Mouse (Mus musculus): Measurements from ENCODE around the gene Syt12. TPM values are rescaled to one million over a fixed set of nuclear protein-coding genes. Genes with fewer than 3 reads are reported as not detected.

The Syt12 gene
- polyA plus RNA-seq, 1 experiment from 2014 or later, result 1.3 TPM

GRCm38 (mm10) chr19:4442408-4442807 lies 34.8 kb downstream of the Syt12 start:
- Histone ChIP-seq H3K27ac (ENCODE audit: low read length) (peak overlapping the region; percentile 48), H3K9ac (replicated peaks; ENCODE audit: low read depth) (no peak overlapping the region), H3K4me3 (ENCODE audit: low read depth, low read length) (no peak overlapping the region), H3K4me1 (ENCODE audit: insufficient read depth, low read depth, low read length) (peaks cover 17% of the 10 kb centered on the region), H3K36me3 (ENCODE audit: insufficient read depth, low read length) (no peaks in the 10 kb centered on the region), H3K9me3 (ENCODE audit: low read length) (no peaks in the 10 kb centered on the region), H3K4me2 (replicated peaks; ENCODE audit: low read depth, low read length) (no peak overlapping the region), H3K27me3 (replicated peaks; ENCODE audit: insufficient read depth, low read length) (no peaks in the 10 kb centered on the region)
- TF ChIP-seq CTCF (IDR thresholded peaks at IDR 0.05) (peak; percentile 91), EP300 (IDR thresholded peaks at IDR 0.05) (no peak)
- 6% methylated on average over 3 of the region's 3 CpGs for WGBS
- peak; percentile 23; the same call in 1 of the 2 replicates for ATAC-seq
- DNase-seq (ENCODE audit: low spot score), result peak; percentile 80

GRCm38 (mm10) chr19:4441621-4442161 lies 35.6 kb downstream of the Syt12 start:
- H3K36me3 ChIP-seq (ENCODE audit: insufficient read depth, low read length), result no peaks in the 10 kb centered on the region
- H3K27me3 ChIP-seq (replicated peaks; ENCODE audit: insufficient read depth, low read length), result no peaks in the 10 kb centered on the region
- WGBS, result 26% methylated on average over 10 of the region's 10 CpGs
- H3K9me3 ChIP-seq (ENCODE audit: low read length), result no peaks in the 10 kb centered on the region
- H3K4me3 ChIP-seq (ENCODE audit: low read depth, low read length), result no peak overlapping the region
- H3K4me1 ChIP-seq (ENCODE audit: insufficient read depth, low read depth, low read length), result peaks cover 17% of the 10 kb centered on the region
- TF ChIP-seq EP300 (IDR thresholded peaks at IDR 0.05), result 0 out of 2 replicates have a peak, but pooled peaks have one; percentile 22
- no peak for TF ChIP-seq CTCF (IDR thresholded peaks at IDR 0.05)
- H3K27ac ChIP-seq (ENCODE audit: low read length), result peak overlapping the region; percentile 68
- no peak overlapping the region for H3K9ac ChIP-seq (replicated peaks; ENCODE audit: low read depth)
- peak; percentile 76 for DNase-seq (ENCODE audit: low spot score)
- peak; percentile 71 for ATAC-seq
- no peak overlapping the region for H3K4me2 ChIP-seq (replicated peaks; ENCODE audit: low read depth, low read length)

- 30% methylated on average over 6 of the region's 6 CpGs for WGBS
- ATAC-seq, result peak; percentile 23
- H3K27ac ChIP-seq (ENCODE audit: low read length), result peak overlapping the region; percentile 68
- peaks cover 17% of the 10 kb centered on the region for H3K4me1 ChIP-seq (ENCODE audit: insufficient read depth, low read depth, low read length)
- H3K36me3 ChIP-seq (ENCODE audit: insufficient read depth, low read length), result no peaks in the 10 kb centered on the region
- H3K4me2 ChIP-seq (replicated peaks; ENCODE audit: low read depth, low read length), result no peak overlapping the region
- peak; percentile 83 for TF ChIP-seq CTCF (IDR thresholded peaks at IDR 0.05)
- no peak for TF ChIP-seq EP300 (IDR thresholded peaks at IDR 0.05)
- H3K4me3 ChIP-seq (ENCODE audit: low read depth, low read length), result no peak overlapping the region
- no peaks in the 10 kb centered on the region for H3K27me3 ChIP-seq (replicated peaks; ENCODE audit: insufficient read depth, low read length)
- no peaks in the 10 kb centered on the region for H3K9me3 ChIP-seq (ENCODE audit: low read length)
- H3K9ac ChIP-seq (replicated peaks; ENCODE audit: low read depth), result no peak overlapping the region
- peak; percentile 61 for DNase-seq (ENCODE audit: low spot score)
These were observed 36.1 kb downstream of the Syt12 start for GRCm38 (mm10) chr19:4441090-4441591.

GRCm38 (mm10) chr19:4440222-4440621 lies 37.0 kb downstream of the Syt12 start:
- H3K4me1 ChIP-seq (ENCODE audit: insufficient read depth, low read depth, low read length), result peaks cover 17% of the 10 kb centered on the region
- no peaks in the 10 kb centered on the region for H3K9me3 ChIP-seq (ENCODE audit: low read length)
- TF ChIP-seq EP300 (IDR thresholded peaks at IDR 0.05), result no peak
- no peak for TF ChIP-seq CTCF (IDR thresholded peaks at IDR 0.05)
- no peak overlapping the region for H3K27ac ChIP-seq (ENCODE audit: low read length)
- DNase-seq (ENCODE audit: low spot score) (peak; percentile 90), ATAC-seq (no peak)
- H3K27me3 ChIP-seq (replicated peaks; ENCODE audit: insufficient read depth, low read length), result no peaks in the 10 kb centered on the region
- H3K4me2 ChIP-seq (replicated peaks; ENCODE audit: low read depth, low read length), result peak overlapping the region; percentile 94
- no peak overlapping the region for H3K9ac ChIP-seq (replicated peaks; ENCODE audit: low read depth)
- WGBS, result 4% methylated on average over 8 of the region's 8 CpGs
- no peak overlapping the region for H3K4me3 ChIP-seq (ENCODE audit: low read depth, low read length)
- no peaks in the 10 kb centered on the region for H3K36me3 ChIP-seq (ENCODE audit: insufficient read depth, low read length)

- TF ChIP-seq CTCF (IDR thresholded peaks at IDR 0.05), result no peak
- TF ChIP-seq EP300 (IDR thresholded peaks at IDR 0.05), result no peak
- Histone ChIP-seq H3K27me3 (replicated peaks; ENCODE audit: insufficient read depth, low read length) (no peaks in the 10 kb centered on the region), H3K4me3 (ENCODE audit: low read depth, low read length) (peak within 1 kb of the TSS; percentile 65), H3K9me3 (ENCODE audit: low read length) (no peaks in the 10 kb centered on the region), H3K4me1 (ENCODE audit: insufficient read depth, low read depth, low read length) (peaks cover 17% of the 10 kb centered on the region), H3K4me2 (replicated peaks; ENCODE audit: low read depth, low read length) (peak within 1 kb of the TSS; percentile 94), H3K36me3 (ENCODE audit: insufficient read depth, low read length) (no peaks in the 10 kb centered on the region), H3K9ac (replicated peaks; ENCODE audit: low read depth) (peak within 1 kb of the TSS; percentile 58), H3K27ac (ENCODE audit: low read length) (peak within 1 kb of the TSS; percentile 15; the same call in 1 of the 2 replicates)
- ATAC-seq, result peak; percentile 72
- peak; percentile 78 for DNase-seq (ENCODE audit: low spot score)
- under 1% methylated on average over 39 of the region's 51 CpGs for WGBS
These were observed 38.0 kb downstream of the Syt12 start, which contains the start of gene Rhod for GRCm38 (mm10) chr19:4439161-4439801. TSS of gene Rhod (minus strand) at chr19:4439432.

GRCm38 (mm10) chr19:4438791-4439160 lies 38.5 kb downstream of the Syt12 start:
- ATAC-seq (peak; percentile 1; the same call in 1 of the 2 replicates), DNase-seq (ENCODE audit: low spot score) (no peak)
- H3K9ac ChIP-seq (replicated peaks; ENCODE audit: low read depth), result peak overlapping the region; percentile 58
- H3K4me3 ChIP-seq (ENCODE audit: low read depth, low read length), result peak overlapping the region; percentile 65
- H3K27me3 ChIP-seq (replicated peaks; ENCODE audit: insufficient read depth, low read length), result no peaks in the 10 kb centered on the region
- H3K36me3 ChIP-seq (ENCODE audit: insufficient read depth, low read length), result no peaks in the 10 kb centered on the region
- H3K27ac ChIP-seq (ENCODE audit: low read length), result peak overlapping the region; percentile 15; the same call in 1 of the 2 replicates
- no peaks in the 10 kb centered on the region for H3K9me3 ChIP-seq (ENCODE audit: low read length)
- peaks cover 17% of the 10 kb centered on the region for H3K4me1 ChIP-seq (ENCODE audit: insufficient read depth, low read depth, low read length)
- TF ChIP-seq CTCF (IDR thresholded peaks at IDR 0.05) (no peak), EP300 (IDR thresholded peaks at IDR 0.05) (no peak)
- WGBS, result 5% methylated on average over 8 of the region's 8 CpGs
- peak overlapping the region; percentile 94 for H3K4me2 ChIP-seq (replicated peaks; ENCODE audit: low read depth, low read length)
